Mouse (Mus musculus) 416B (cell line): ENCODE measurements around the gene Specc1l.

Source experiments
- DNase-seq: peaks from one replicate; pipeline ENCODE4 v3.0.0; 2011; ENCODE audit warnings: low read depth

Gene Specc1l

GRCm38 (mm10) chr10:75224154-75224553, 12.3 kb downstream of the Specc1l start:
- DNase-seq: no peak

- peak; percentile 41 for DNase-seq
These were observed 12.8 kb downstream of the Specc1l start for GRCm38 (mm10) chr10:75224630-75225029.

- DNase-seq: no peak
These were observed 15.5 kb downstream of the Specc1l start for GRCm38 (mm10) chr10:75227381-75227780.

GRCm38 (mm10) chr10:75230572-75230971, 18.7 kb downstream of the Specc1l start:
- no peak for DNase-seq

GRCm38 (mm10) chr10:75231876-75232275, 20.0 kb downstream of the Specc1l start:
- no peak for DNase-seq

GRCm38 (mm10) chr10:75232612-75233155, 20.8 kb downstream of the Specc1l start:
- DNase-seq: no peak

GRCm38 (mm10) chr10:75233489-75233888, 21.6 kb downstream of the Specc1l start:
- no peak for DNase-seq

- DNase-seq: no peak
These were observed 23.9 kb downstream of the Specc1l start for GRCm38 (mm10) chr10:75235726-75236125.

- no peak for DNase-seq
These were observed 24.3 kb downstream of the Specc1l start for GRCm38 (mm10) chr10:75236156-75236555.

GRCm38 (mm10) chr10:75237166-75237565, 25.3 kb downstream of the Specc1l start:
- no peak for DNase-seq

GRCm38 (mm10) chr10:75240583-75241250, 28.8 kb downstream of the Specc1l start:
- peak; percentile 30 for DNase-seq

- no peak for DNase-seq
These were observed 33.9 kb downstream of the Specc1l start for GRCm38 (mm10) chr10:75245806-75246205.

- DNase-seq: no peak
These were observed 34.5 kb downstream of the Specc1l start for GRCm38 (mm10) chr10:75246331-75246730.

GRCm38 (mm10) chr10:75251011-75251410, 39.1 kb downstream of the Specc1l start:
- DNase-seq: peak; percentile 57

GRCm38 (mm10) chr10:75252301-75253022, 40.6 kb downstream of the Specc1l start:
- DNase-seq: no peak

- DNase-seq: peak; percentile 78
These were observed 43.2 kb downstream of the Specc1l start for GRCm38 (mm10) chr10:75255091-75255490.

- DNase-seq: no peak
These were observed 45.5 kb downstream of the Specc1l start for GRCm38 (mm10) chr10:75257401-75257800.

- no peak for DNase-seq
These were observed 46.4 kb downstream of the Specc1l start for GRCm38 (mm10) chr10:75258241-75258640.

- DNase-seq: no peak
These were observed 49.4 kb downstream of the Specc1l start for GRCm38 (mm10) chr10:75261268-75261667.

- peak; percentile 17 for DNase-seq
These were observed 53.2 kb downstream of the Specc1l start for GRCm38 (mm10) chr10:75264993-75265555.

- DNase-seq: peak; percentile 75
These were observed 61.1 kb downstream of the Specc1l start for GRCm38 (mm10) chr10:75273020-75273419.

- DNase-seq: no peak
These were observed 64.6 kb downstream of the Specc1l start for GRCm38 (mm10) chr10:75276427-75277013.
